Mouse (Mus musculus) thymus, adult 2 months (tissue): Measurements from ENCODE around the gene 1700001F09Rik. TPM values are rescaled to one million over a fixed set of nuclear protein-coding genes. Genes with fewer than 3 reads are reported as not detected.
"Not testable (repeated sequence)": the region's sequence is repeated elsewhere in the genome, so short reads cannot be mapped to it uniquely, and the experiment has no call there.

Experiments
- DNase-seq: peaks from one replicate; pipeline ENCODE4 v3.0.0; 2021
- H3K27ac ChIP-seq: fragments of 200-500 bp; 2 replicates; pipeline ENCODE4 v1.5.1; 2012; ENCODE audit warnings: low read length, control low read depth; ENCODE audit not compliant: control insufficient read depth, insufficient read depth
- H3K27me3 ChIP-seq: fragments of 200-500 bp; 2 replicates; pipeline ENCODE4 v1.6.1; 2012; ENCODE audit warnings: mild to moderate bottlenecking, low read length, moderate library complexity, mixed read lengths; ENCODE audit not compliant: control insufficient read depth, insufficient read depth
- H3K36me3 ChIP-seq: fragments of 200-500 bp; 2 replicates; pipeline ENCODE4 v1.6.1; 2012; ENCODE audit warnings: mild to moderate bottlenecking, low read length, moderate library complexity; ENCODE audit not compliant: control insufficient read depth, insufficient read depth
- H3K4me1 ChIP-seq: fragments of 200-500 bp; replicated peaks from 2 replicates; pipeline ENCODE4 v1.6.1; 2012; ENCODE audit warnings: low read length; ENCODE audit not compliant: control insufficient read depth, insufficient read depth
- H3K4me3 ChIP-seq: fragments of 200-500 bp; 2 replicates; pipeline ENCODE4 v1.5.1; 2012; ENCODE audit warnings: mild to moderate bottlenecking, low read length, control low read depth, moderate library complexity; ENCODE audit not compliant: control insufficient read depth, insufficient read depth
- WGBS: fragments of 180-500 bp; shearing (Covaris S2); methylation state at CpG from one replicate; pipeline ENCODE4 v1.1.7; 2018; 5-methylcytosine and 5-hydroxymethylcytosine counted together
- polyA plus RNA-seq: library from polyadenylated mRNA; depleted of rRNA; stranded (reverse); fragments of >200 nt; gene quantifications from 2 replicates; pipeline ENCODE4 v1.2.3, GENCODE M21; 2012; rRNA removed

1700001F09Rik gene
- not detected in 2 replicates for polyA plus RNA-seq

GRCm38 (mm10) chr14:43347711-43348110 is at the start of gene 1700001F09Rik:
Gene 1700001F09Rik (minus strand): TSS chr14:43347811.
- H3K36me3 ChIP-seq, H3K4me1 ChIP-seq, H3K4me3 ChIP-seq, DNase-seq, H3K27ac ChIP-seq, H3K27me3 ChIP-seq: not testable (repeated sequence)

- 90% methylated on average over 11 of the region's 11 CpGs for WGBS
- H3K36me3 ChIP-seq, H3K4me1 ChIP-seq, DNase-seq, H3K27ac ChIP-seq, H3K27me3 ChIP-seq, H3K4me3 ChIP-seq: not testable (repeated sequence)
Measured at GRCm38 (mm10) chr14:43361713-43362112, 14.1 kb upstream of the 1700001F09Rik start.

- H3K4me3 ChIP-seq, H3K27ac ChIP-seq, DNase-seq, H3K27me3 ChIP-seq, H3K36me3 ChIP-seq, H3K4me1 ChIP-seq: not testable (repeated sequence)
- WGBS: 76% methylated on average over 1 of the region's 1 CpGs
Measured at GRCm38 (mm10) chr14:43359246-43359645, 11.6 kb upstream of the 1700001F09Rik start.

- not testable (repeated sequence) for H3K4me1 ChIP-seq, H3K36me3 ChIP-seq, H3K27me3 ChIP-seq, H3K27ac ChIP-seq, H3K4me3 ChIP-seq, DNase-seq
Measured at GRCm38 (mm10) chr14:43357496-43357895, 9.9 kb upstream of the 1700001F09Rik start.

GRCm38 (mm10) chr14:43352944-43353343 is 5.3 kb upstream of the 1700001F09Rik start:
- not testable (repeated sequence) for H3K27ac ChIP-seq, DNase-seq

GRCm38 (mm10) chr14:43337646-43338045 is 10.0 kb downstream of the 1700001F09Rik start:
- not testable (repeated sequence) for H3K27me3 ChIP-seq, H3K4me1 ChIP-seq, H3K27ac ChIP-seq, H3K4me3 ChIP-seq, H3K36me3 ChIP-seq, DNase-seq
- WGBS: 54% methylated on average over 1 of the region's 1 CpGs

More at GRCm38 (mm10) chr14:43352944-43353343, 5.3 kb upstream of the 1700001F09Rik start:
- H3K4me1 ChIP-seq, H3K27me3 ChIP-seq, H3K36me3 ChIP-seq, H3K4me3 ChIP-seq: not testable (repeated sequence)
- 100% methylated on average over 2 of the region's 2 CpGs for WGBS

- H3K4me1 ChIP-seq, H3K36me3 ChIP-seq, H3K4me3 ChIP-seq, H3K27ac ChIP-seq, DNase-seq, H3K27me3 ChIP-seq: not testable (repeated sequence)
- 93% methylated on average over 11 of the region's 11 CpGs for WGBS
Measured at GRCm38 (mm10) chr14:43331362-43331880, 16.2 kb downstream of the 1700001F09Rik start.

GRCm38 (mm10) chr14:43328603-43329002 is 19.0 kb downstream of the 1700001F09Rik start:
- not testable (repeated sequence) for H3K4me1 ChIP-seq, H3K4me3 ChIP-seq, H3K36me3 ChIP-seq, H3K27ac ChIP-seq, DNase-seq, H3K27me3 ChIP-seq
- WGBS: 55% methylated on average over 2 of the region's 2 CpGs

GRCm38 (mm10) chr14:43319516-43319915 is 28.1 kb downstream of the 1700001F09Rik start:
- not testable (repeated sequence) for H3K27me3 ChIP-seq, DNase-seq, H3K36me3 ChIP-seq, H3K27ac ChIP-seq, H3K4me1 ChIP-seq, H3K4me3 ChIP-seq

- not testable (repeated sequence) for H3K27ac ChIP-seq, H3K36me3 ChIP-seq, H3K4me3 ChIP-seq, DNase-seq, H3K4me1 ChIP-seq, H3K27me3 ChIP-seq
- 86% methylated on average over 3 of the region's 3 CpGs for WGBS
Measured at GRCm38 (mm10) chr14:43293503-43293902, 54.1 kb downstream of the 1700001F09Rik start, which contains the start of gene Gm8127. Gene Gm8127 (minus strand): TSS chr14:43293832.
